Mouse (Mus musculus) embryonic facial prominence, embryonic 11.5 days (tissue): ENCODE data around the gene Rsph6a. TPM values are rescaled to one million over a fixed set of nuclear protein-coding genes. Genes with fewer than 3 reads are reported as not detected.
A peak's percentile ranks its signal among the peaks of the same experiment; 100 is the strongest.

ENCODE experiments used
- ATAC-seq: fragments of 200-750 bp; cut with Nextera tagmentation; replicated peaks from 2 replicates; pipeline ENCODE4 v1.8.0; 2017; ENCODE audit warnings: low read depth; ENCODE audit not compliant: insufficient number of reproducible peaks, low FRiP score, low TSS enrichment
- DNase-seq: peaks from one replicate; pipeline ENCODE4 v3.0.0-alpha.2; 2015; ENCODE audit warnings: low spot score
- H3K27ac ChIP-seq: fragments of 300-500 bp; sonication (generic); replicated peaks from 2 replicates; pipeline ENCODE4 v1.5.1; 2014; ENCODE audit warnings: mild to moderate bottlenecking, low read depth, low read length, control low read depth
- H3K27me3 ChIP-seq: fragments of 300-500 bp; sonication (generic); 2 replicates; pipeline ENCODE4 v1.6.1; 2014; ENCODE audit warnings: mild to moderate bottlenecking, low read length, moderate library complexity, mixed read lengths; ENCODE audit not compliant: control insufficient read depth, insufficient read depth
- H3K36me3 ChIP-seq: fragments of 300-500 bp; sonication (generic); replicated peaks from 2 replicates; pipeline ENCODE4 v1.6.1; 2014; ENCODE audit warnings: low read depth, mild to moderate bottlenecking, low read length, moderate library complexity, mixed read lengths; ENCODE audit not compliant: control insufficient read depth, insufficient read depth
- H3K4me1 ChIP-seq: fragments of 300-500 bp; sonication (generic); 2 replicates; pipeline ENCODE4 v1.6.1; 2014; ENCODE audit warnings: low read length, mixed read lengths; ENCODE audit not compliant: control insufficient read depth, insufficient read depth
- H3K4me2 ChIP-seq: fragments of 300-500 bp; sonication (generic); 2 replicates; pipeline ENCODE4 v1.6.1; 2014; ENCODE audit warnings: low read depth, mild to moderate bottlenecking, control low read depth, low read length, moderate library complexity
- H3K4me3 ChIP-seq: fragments of 300-500 bp; sonication (generic); 2 replicates; pipeline ENCODE4 v1.5.1; 2014; ENCODE audit warnings: low read depth, low read length, control low read depth
- H3K9ac ChIP-seq: fragments of 300-500 bp; sonication (generic); replicated peaks from 2 replicates; pipeline ENCODE4 v1.6.1; 2014; ENCODE audit warnings: mild to moderate bottlenecking, control low read depth, low read length
- H3K9me3 ChIP-seq: fragments of 300-500 bp; sonication (generic); replicated peaks from 2 replicates; pipeline ENCODE4 v1.6.1; 2016; ENCODE audit warnings: mild to moderate bottlenecking, low read length, inconsistent platforms, mixed read lengths; ENCODE audit not compliant: control insufficient read depth
- WGBS: fragments of 180-500 bp; shearing (Covaris S2); extraction: QIAGEN DNeasy Blood & Tissue Kit; methylation state at CpG from one replicate; pipeline ENCODE4 v1.1.7; 2014; 5-methylcytosine and 5-hydroxymethylcytosine counted together
- polyA plus RNA-seq: library from polyadenylated mRNA; unstranded; fragments of >200 nt; fragmentation: Nextera tagmentation; extraction: Ambion mirVana; gene quantifications from 2 replicates; pipeline ENCODE4 v1.2.1, GENCODE M21; 2014

Rsph6a gene
- polyA plus RNA-seq, 1 experiment from 2014 or later: not detected

DNA sequence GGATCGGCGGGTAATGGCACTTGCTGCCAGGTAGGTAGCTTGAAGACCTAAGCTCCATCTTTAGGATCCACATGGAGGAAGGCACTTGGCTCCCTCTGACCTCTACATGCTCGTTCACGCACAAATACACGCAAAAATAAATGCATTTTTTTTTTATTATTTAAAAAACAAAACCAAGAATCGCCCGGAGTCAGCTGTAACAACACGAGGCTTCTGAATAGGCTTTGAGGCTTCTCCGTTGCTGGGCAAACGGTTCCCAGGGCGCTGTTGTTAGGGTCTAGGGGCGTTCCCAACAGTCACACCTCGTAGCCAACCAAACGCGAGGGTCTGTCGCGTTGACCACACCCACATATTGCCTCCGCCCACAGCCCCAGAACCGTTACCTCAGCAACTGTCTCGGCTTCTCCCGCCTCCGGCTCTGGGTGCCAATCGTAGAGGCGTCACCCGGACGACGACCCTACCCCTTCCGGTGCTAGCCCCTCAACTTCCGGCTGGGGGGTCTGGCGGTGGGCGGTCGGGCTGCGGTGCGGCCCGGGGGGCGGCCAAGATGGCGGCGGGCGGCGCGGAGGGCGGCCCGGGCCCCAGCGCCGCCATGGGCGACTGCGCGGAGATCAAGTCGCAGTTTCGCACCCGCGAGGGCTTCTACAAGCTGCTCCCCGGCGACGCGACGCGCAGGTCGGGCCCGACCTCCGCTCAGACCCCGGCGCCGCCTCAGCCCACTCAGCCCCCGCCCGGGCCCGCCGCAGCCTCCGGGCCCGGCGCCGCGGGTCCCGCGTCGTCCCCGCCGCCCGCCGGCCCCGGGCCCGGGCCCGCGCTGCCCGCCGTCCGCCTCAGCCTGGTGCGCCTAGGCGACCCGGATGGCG is 21.5 kb downstream of the Rsph6a start, which contains the start of gene Dmwd:
Dmwd (plus strand) TSS at position 505 of the 863 bp plus-strand sequence.
- H3K27ac ChIP-seq: peak within 1 kb of the TSS; percentile 52
- H3K36me3 ChIP-seq: peaks cover 12% of the 10 kb centered on the region
- peak within 1 kb of the TSS; percentile 100 for H3K4me3 ChIP-seq
- DNase-seq (peak; percentile 100), ATAC-seq (peak; percentile 97)
- 1% methylated on average over 61 of the region's 91 CpGs for WGBS
- H3K27me3 ChIP-seq: no peaks in the 10 kb centered on the region
- H3K9ac ChIP-seq: peak within 1 kb of the TSS; percentile 96
- peak within 1 kb of the TSS; percentile 74 for H3K4me2 ChIP-seq
- H3K4me1 ChIP-seq: no peaks in the 10 kb centered on the region
- no peaks in the 10 kb centered on the region for H3K9me3 ChIP-seq

DNA sequence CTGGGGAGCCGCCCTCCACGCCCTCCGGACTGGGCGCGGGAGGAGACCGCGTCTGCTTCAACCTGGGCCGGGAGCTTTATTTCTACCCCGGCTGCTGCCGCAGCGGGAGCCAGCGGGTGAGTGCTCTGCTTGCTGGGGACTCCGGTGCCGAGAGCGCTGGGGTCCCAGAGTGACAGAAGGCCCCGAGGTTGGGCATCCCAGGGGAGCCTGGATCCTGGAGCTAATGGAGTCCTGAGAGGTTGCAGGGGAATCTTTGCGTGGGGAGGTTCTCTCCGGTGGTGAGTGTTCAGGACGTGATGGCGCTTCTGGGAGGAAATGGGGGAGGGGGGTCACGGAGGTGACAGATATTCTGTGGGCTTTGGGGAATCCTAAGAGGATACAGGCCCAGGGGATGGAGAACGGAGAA is 22.1 kb downstream of the Rsph6a start:
- peak overlapping the region; percentile 100 for H3K4me3 ChIP-seq
- peak overlapping the region; percentile 96 for H3K9ac ChIP-seq
- DNase-seq: no peak
- no peaks in the 10 kb centered on the region for H3K4me1 ChIP-seq
- peaks cover 18% of the 10 kb centered on the region for H3K36me3 ChIP-seq
- H3K9me3 ChIP-seq: no peaks in the 10 kb centered on the region
- peak overlapping the region; percentile 74 for H3K4me2 ChIP-seq
- no peak for ATAC-seq
- 0% methylated on average over 21 of the region's 22 CpGs for WGBS
- peak overlapping the region; percentile 52 for H3K27ac ChIP-seq
- no peaks in the 10 kb centered on the region for H3K27me3 ChIP-seq

DNA sequence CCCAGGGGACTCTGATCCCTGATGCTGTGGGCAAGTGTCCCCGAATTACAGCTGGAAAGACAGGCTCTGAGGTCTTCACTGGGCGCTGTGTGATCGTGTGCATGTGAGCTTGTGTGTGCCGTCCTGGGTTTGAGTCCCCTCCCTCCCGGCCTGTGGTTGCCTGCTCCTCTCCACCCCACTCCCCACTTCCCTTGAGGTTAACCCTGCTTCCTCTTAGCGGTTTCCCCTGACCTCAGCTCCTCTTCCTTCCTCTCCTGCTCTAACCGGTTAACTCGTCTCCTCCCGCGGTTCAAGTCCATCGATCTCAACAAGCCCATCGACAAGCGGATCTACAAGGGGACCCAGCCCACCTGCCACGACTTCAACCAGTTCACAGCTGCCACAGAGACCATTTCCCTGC is 23.3 kb downstream of the Rsph6a start:
- WGBS: 69% methylated on average over 14 of the region's 14 CpGs
- no peak overlapping the region for H3K9ac ChIP-seq
- no peak for DNase-seq

GRCm38 (mm10) chr7:19078732-19079131 is 24.2 kb downstream of the Rsph6a start:
- ATAC-seq (no peak), DNase-seq (no peak)
- no peak overlapping the region for H3K9ac ChIP-seq
- no peaks in the 10 kb centered on the region; the same call in 1 of the 2 replicates for H3K4me1 ChIP-seq
- no peak overlapping the region for H3K4me3 ChIP-seq
- WGBS: 87% methylated on average over 3 of the region's 3 CpGs
- no peaks in the 10 kb centered on the region for H3K9me3 ChIP-seq
- peaks cover 30% of the 10 kb centered on the region for H3K36me3 ChIP-seq
- no peak overlapping the region for H3K27ac ChIP-seq
- H3K4me2 ChIP-seq: no peak overlapping the region
- no peaks in the 10 kb centered on the region for H3K27me3 ChIP-seq

More for the DNA sequence above, 23.3 kb downstream of the Rsph6a start:
- H3K4me3 ChIP-seq: no peak overlapping the region
- no peak for ATAC-seq
- peaks cover 29% of the 10 kb centered on the region for H3K36me3 ChIP-seq
- no peaks in the 10 kb centered on the region; the same call in 1 of the 2 replicates for H3K4me1 ChIP-seq
- H3K9me3 ChIP-seq: no peaks in the 10 kb centered on the region
- H3K4me2 ChIP-seq: peak overlapping the region; percentile 74; the same call in 1 of the 2 replicates
- no peak overlapping the region for H3K27ac ChIP-seq
- H3K27me3 ChIP-seq: no peaks in the 10 kb centered on the region

DNA sequence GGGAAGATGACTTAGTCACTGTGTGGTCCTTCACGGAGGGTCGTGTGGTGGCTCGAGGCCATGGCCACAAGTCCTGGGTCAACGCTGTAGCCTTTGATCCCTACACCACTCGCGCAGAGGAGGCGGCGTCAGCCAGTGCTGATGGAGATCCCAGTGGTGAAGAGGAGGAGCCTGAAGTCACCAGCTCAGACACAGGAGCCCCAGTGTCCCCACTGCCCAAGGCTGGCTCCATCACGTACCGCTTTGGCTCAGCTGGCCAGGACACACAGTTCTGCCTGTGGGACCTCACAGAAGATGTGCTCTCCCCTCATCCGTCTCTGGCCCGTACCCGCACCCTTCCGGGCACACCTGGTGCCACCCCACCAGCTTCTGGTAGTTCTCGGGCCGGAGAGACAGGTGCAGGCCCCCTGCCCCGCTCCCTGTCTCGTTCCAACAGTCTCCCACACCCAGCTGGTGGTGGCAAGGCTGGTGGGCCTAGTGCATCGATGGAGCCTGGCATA is 26.0 kb downstream of the Rsph6a start:
- 81% methylated on average over 19 of the region's 19 CpGs for WGBS

DNA sequence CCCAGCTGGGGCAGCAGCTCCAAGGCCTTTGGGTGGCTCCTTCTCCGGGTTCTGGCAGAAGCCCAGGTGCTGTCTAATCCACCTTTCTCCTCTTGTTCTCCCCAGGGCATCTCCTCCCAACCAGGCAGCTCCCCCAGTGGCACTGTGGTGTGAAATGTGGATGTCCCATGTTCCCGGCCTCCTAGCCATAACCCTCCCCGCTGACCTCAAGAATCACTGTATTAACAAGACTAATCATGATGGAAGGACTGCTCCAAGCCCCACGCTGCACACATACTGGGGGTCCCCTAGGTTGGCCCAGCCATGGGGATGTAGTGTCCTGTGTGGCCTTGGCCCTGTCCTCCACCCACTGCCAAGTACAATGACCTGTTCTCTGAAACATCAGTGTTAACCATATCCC is 27.7 kb downstream of the Rsph6a start:
- H3K9ac ChIP-seq: no peak overlapping the region
- H3K4me1 ChIP-seq: peaks cover 5% of the 10 kb centered on the region
- DNase-seq: no peak
- no peaks in the 10 kb centered on the region for H3K9me3 ChIP-seq
- H3K27me3 ChIP-seq: no peaks in the 10 kb centered on the region
- H3K27ac ChIP-seq: no peak overlapping the region
- no peak overlapping the region for H3K4me3 ChIP-seq
- H3K36me3 ChIP-seq: peaks cover 30% of the 10 kb centered on the region
- ATAC-seq: no peak
- 79% methylated on average over 4 of the region's 4 CpGs for WGBS
- no peak overlapping the region for H3K4me2 ChIP-seq

More for the DNA sequence above, 26.0 kb downstream of the Rsph6a start:
- no peak overlapping the region for H3K27ac ChIP-seq
- H3K4me2 ChIP-seq: no peak overlapping the region
- peaks cover 5% of the 10 kb centered on the region for H3K4me1 ChIP-seq
- no peak for ATAC-seq
- H3K27me3 ChIP-seq: no peaks in the 10 kb centered on the region
- H3K9ac ChIP-seq: no peak overlapping the region
- no peaks in the 10 kb centered on the region for H3K9me3 ChIP-seq
- no peak overlapping the region for H3K4me3 ChIP-seq
- peaks cover 30% of the 10 kb centered on the region for H3K36me3 ChIP-seq
- DNase-seq: no peak

DNA sequence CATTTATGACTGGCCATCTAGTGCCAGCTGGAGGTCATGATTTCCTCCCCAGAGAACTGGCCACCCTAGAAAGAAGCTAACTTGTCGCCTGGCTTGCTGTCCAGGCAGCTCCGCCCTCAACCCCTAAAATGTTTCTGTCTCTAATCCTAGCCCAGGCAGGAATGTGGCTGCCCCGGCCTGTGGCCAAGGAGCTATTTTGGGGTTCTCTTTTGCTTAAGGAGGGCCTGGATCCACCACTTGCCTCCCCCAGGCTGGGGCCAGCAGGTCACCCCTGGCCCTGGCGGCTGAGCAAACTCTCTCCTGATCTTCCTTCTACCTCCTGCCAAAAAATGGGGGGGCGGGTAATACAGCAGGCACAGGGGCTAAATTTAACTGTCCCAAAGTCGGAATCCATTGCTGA is 28.6 kb downstream of the Rsph6a start:
- no peaks in the 10 kb centered on the region for H3K9me3 ChIP-seq
- 55% methylated on average over 6 of the region's 6 CpGs for WGBS
- no peaks in the 10 kb centered on the region for H3K27me3 ChIP-seq
- ATAC-seq (no peak), DNase-seq (no peak)
- H3K27ac ChIP-seq: no peak overlapping the region
- H3K4me1 ChIP-seq: peaks cover 5% of the 10 kb centered on the region
- H3K4me2 ChIP-seq: no peak overlapping the region
- no peak overlapping the region for H3K4me3 ChIP-seq
- peaks cover 30% of the 10 kb centered on the region for H3K36me3 ChIP-seq
- no peak overlapping the region for H3K9ac ChIP-seq

DNA sequence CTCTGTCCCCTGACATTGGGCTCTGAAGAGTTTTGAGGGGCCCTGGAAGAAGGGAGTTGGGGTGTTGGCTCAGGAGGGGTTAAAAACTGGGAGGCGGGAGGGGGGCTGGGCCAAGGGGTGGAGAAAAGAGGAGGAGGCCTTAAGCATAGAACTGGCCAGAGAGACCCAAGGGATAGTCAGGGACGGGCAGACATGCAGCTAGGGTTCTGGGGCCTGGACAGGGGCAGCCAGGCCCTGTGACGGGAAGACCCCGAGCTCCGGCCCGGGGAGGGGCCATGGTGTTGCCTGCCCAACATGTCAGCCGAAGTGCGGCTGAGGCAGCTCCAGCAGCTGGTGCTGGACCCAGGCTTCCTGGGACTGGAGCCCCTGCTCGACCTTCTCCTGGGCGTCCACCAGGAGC is 29.2 kb downstream of the Rsph6a start, which contains the start of gene Dmpk:
Dmpk (plus strand) TSS at position 149 of the 400 bp plus-strand sequence.
- no peaks in the 10 kb centered on the region for H3K27me3 ChIP-seq
- WGBS: 44% methylated on average over 10 of the region's 10 CpGs
- H3K9me3 ChIP-seq: no peaks in the 10 kb centered on the region
- ATAC-seq (no peak), DNase-seq (no peak)
- H3K9ac ChIP-seq: no peak within 1 kb of the TSS; the same call in 1 of the 2 replicates
- H3K4me2 ChIP-seq: no peak within 1 kb of the TSS
- peaks cover 30% of the 10 kb centered on the region for H3K36me3 ChIP-seq
- peaks cover 5% of the 10 kb centered on the region for H3K4me1 ChIP-seq
- H3K4me3 ChIP-seq: no peak within 1 kb of the TSS
- H3K27ac ChIP-seq: no peak within 1 kb of the TSS
